Mouse (Mus musculus) adrenal gland, postnatal 10 days (tissue): ENCODE results near the gene Ets1. TPM values are rescaled to one million over a fixed set of nuclear protein-coding genes. Genes with fewer than 3 reads are reported as not detected.

ENCODE experiments used
- DNase-seq: peaks from one replicate; pipeline ENCODE4 v3.0.0; 2021; ENCODE audit warnings: mixed read lengths
- total RNA-seq, 2 experiments: library from RNA; stranded (reverse); gene quantifications; 2 replicates each; pipeline ENCODE4 v1.2.3; 2021

The Ets1 gene
- total RNA-seq, 2 experiments from 2014 or later, result 75.0 to 82.4 TPM

- no peak for DNase-seq
Measured at GRCm38 (mm10) chr9:32712383-32712910, 76.4 kb downstream of the Ets1 start.

- no peak for DNase-seq
Measured at GRCm38 (mm10) chr9:32713106-32713505, 77.1 kb downstream of the Ets1 start.

GRCm38 (mm10) chr9:32713790-32714189 is 77.8 kb downstream of the Ets1 start:
- DNase-seq, result no peak

GRCm38 (mm10) chr9:32714487-32714886 is 78.5 kb downstream of the Ets1 start:
- no peak for DNase-seq

GRCm38 (mm10) chr9:32715806-32716466 is 79.9 kb downstream of the Ets1 start:
- DNase-seq, result peak; percentile 29

GRCm38 (mm10) chr9:32717268-32717920 is 81.4 kb downstream of the Ets1 start:
- no peak for DNase-seq

GRCm38 (mm10) chr9:32717931-32718820 is 82.2 kb downstream of the Ets1 start:
- no peak for DNase-seq

GRCm38 (mm10) chr9:32718868-32719267 is 82.8 kb downstream of the Ets1 start:
- no peak for DNase-seq

- no peak for DNase-seq
Measured at GRCm38 (mm10) chr9:32719941-32720263, 83.9 kb downstream of the Ets1 start.

GRCm38 (mm10) chr9:32720264-32721031 is 84.4 kb downstream of the Ets1 start:
- DNase-seq, result no peak

GRCm38 (mm10) chr9:32721081-32721480 is 85.1 kb downstream of the Ets1 start:
- no peak for DNase-seq

GRCm38 (mm10) chr9:32722205-32722604 is 86.2 kb downstream of the Ets1 start:
- DNase-seq, result no peak

- DNase-seq, result no peak
Measured at GRCm38 (mm10) chr9:32722969-32723368, 86.9 kb downstream of the Ets1 start.

- no peak for DNase-seq
Measured at GRCm38 (mm10) chr9:32724131-32724825, 88.3 kb downstream of the Ets1 start.

- no peak for DNase-seq
Measured at GRCm38 (mm10) chr9:32725902-32726301, 89.9 kb downstream of the Ets1 start.

GRCm38 (mm10) chr9:32726595-32726994 is 90.6 kb downstream of the Ets1 start:
- no peak for DNase-seq

GRCm38 (mm10) chr9:32727058-32727457 is 91.0 kb downstream of the Ets1 start:
- DNase-seq, result no peak

GRCm38 (mm10) chr9:32728306-32728705 is 92.3 kb downstream of the Ets1 start:
- DNase-seq, result no peak

- no peak for DNase-seq
Measured at GRCm38 (mm10) chr9:32728806-32729205, 92.8 kb downstream of the Ets1 start.

- DNase-seq, result no peak
Measured at GRCm38 (mm10) chr9:32729207-32729606, 93.2 kb downstream of the Ets1 start.

GRCm38 (mm10) chr9:32730001-32730655 is 94.1 kb downstream of the Ets1 start:
- no peak for DNase-seq
